Mouse (Mus musculus) regulatory T cell (primary cell): ENCODE measurements around the gene Ksr1.

Experiments used
- in situ Hi-C: fragments of 300-600 bp; cut with MboI, MseI; formaldehyde crosslinking; loops from one replicate; pipeline ENCODE4 v1.15.1; 2025; ENCODE audit warnings: high pct_unique_total_duplicates

Ksr1 gene

DNA sequence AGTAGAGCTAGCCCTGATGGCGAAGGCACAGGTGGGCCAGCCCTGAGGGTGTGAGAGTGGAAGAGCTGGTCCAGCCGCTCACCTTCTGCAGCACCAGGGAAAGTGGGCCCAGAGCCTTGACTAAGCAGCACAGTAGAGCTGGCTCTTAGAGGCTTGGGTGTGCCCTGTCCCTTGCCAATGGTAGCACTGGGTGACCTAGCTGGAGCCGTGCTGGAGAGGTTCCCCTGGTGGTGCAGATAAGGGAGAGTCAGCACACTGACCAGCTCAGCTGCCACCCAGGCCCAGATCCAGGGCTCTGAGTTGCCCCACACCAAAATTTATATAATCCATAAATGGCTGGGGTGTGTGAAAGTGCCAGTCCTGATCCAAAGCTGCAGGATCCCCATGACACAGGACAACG is 79.0 kb downstream of the Ksr1 start:
- in situ Hi-C loops: no loop called here

DNA sequence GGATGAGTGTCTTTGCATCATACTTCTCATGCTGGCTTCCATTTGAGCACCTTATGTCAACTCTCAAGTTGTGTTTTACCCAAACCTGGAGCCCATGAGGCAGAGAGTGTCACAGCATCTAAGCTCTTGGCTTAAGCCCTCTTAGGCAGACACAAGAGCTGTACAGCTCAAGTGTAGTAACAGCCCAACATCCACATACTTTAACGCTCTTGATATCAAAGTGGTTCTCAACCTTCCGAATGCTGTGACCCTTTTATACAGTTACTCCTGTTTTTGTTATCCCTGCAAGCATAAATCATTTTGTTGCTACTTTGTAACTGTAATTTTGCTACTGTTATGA is 80.0 kb downstream of the Ksr1 start:
- in situ Hi-C loops: no loop called here

DNA sequence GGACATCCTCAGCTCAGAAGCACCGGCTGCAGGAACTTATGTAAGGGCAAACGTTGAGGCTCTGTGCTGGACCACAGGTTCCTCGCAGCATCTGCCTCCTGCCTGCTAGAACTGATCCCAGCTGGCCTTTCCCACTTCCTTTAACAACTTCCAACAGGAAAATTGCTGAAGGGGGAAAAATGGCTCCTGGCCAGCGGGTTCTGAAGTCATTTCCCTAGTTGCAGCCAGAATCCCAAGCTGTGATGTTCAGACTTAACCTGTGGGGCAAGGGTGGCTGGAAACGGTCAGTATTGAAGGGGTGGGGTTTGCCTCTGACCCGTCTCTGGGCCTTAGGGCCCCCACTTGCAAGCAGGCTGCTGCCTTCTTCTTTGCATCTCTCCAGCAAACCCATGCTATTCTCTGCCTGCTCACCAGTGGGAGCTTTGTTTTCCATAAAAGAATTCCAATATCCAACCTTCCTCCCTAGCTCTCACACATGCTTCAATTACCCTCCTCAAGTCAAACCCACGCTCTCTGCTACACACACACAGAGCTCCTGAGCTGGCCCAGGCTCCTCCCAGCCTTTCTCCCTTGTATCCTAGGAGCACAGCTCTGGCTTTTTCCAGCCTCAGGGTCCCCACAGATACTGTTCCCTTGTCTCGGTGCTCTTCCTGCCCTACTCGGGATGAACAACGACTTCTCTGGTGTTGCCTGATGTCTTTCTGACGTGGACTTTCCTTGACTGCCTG is 80.6 kb downstream of the Ksr1 start:
- in situ Hi-C loops: no loop called here

DNA sequence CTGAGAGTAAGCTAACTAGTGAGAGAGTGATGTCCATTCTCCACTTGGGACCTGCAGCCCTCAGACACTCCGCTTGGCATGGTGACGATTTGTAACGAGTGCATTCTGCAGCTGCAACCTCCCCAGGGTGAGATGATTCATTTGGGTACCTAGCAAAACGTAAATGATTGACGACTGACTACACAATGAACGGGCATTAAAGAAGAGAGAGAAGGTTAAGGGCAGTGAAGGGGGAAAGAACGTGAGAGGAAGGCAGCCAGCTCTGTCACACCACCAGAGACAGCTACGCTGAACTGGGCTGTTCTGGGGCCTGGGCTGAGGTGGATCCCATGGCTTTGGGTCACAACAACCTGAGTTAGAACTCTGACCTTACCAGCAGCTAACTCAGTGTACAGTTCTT is 81.9 kb downstream of the Ksr1 start:
- in situ Hi-C loops: no loop called here

DNA sequence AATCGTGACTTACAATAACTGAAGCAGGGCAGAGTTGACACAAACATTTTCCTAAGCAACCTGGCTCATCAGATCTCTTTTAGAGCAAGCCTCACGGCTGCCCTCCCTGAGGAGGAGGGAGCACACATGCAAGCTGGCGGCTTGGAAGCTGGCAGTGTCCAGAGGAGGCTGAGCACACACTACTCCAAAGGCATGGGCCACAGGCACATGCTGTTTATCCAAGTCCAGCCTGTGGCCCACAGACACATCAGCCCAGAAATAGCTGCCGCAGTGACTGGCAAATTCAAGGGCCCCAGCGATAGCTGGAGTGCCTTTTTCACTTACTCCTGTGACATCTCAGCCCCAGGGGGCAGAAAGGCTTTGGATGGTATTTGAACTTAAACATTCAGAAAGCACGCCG is 82.6 kb downstream of the Ksr1 start:
- in situ Hi-C loops: no loop called here

DNA sequence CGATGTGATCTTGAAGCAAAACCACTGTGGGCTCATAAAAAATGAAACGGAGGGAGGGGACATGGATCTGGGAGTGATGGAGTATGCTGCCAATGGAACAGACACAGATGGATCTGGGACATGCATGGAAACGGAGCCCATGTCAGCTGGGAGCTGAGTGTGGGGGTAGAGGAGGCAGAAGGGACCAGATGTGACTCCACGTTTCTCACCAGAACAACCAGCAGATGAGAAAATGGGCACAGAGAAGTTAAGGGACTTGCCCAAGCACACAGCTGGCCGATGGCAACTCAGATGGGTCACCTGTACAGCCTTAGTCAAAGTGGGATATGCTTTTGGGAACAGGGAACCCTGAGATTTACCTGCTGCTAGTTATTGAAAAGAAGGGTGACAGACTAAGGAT is 83.3 kb downstream of the Ksr1 start:
- in situ Hi-C loops: no loop called here

DNA sequence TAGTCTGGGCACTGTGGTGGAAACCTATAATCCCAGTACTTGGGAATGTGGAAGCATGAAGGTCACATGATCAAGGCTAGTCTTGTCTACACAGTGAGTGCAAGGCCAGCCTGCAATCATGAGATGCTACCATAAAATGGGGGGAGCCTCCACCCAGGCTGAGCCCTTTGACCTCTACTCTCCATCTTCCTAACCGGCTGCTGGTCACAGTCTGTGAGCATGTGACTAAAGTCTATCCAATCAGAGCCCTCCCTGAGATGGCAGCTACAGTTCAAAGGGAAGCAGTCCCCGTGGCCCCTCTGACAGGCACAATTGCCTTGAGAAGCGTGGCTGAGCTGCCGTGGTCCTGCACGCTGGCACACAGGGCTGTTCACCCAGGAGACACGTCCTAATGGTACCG is 84.4 kb downstream of the Ksr1 start:
- in situ Hi-C loops: no loop called here

DNA sequence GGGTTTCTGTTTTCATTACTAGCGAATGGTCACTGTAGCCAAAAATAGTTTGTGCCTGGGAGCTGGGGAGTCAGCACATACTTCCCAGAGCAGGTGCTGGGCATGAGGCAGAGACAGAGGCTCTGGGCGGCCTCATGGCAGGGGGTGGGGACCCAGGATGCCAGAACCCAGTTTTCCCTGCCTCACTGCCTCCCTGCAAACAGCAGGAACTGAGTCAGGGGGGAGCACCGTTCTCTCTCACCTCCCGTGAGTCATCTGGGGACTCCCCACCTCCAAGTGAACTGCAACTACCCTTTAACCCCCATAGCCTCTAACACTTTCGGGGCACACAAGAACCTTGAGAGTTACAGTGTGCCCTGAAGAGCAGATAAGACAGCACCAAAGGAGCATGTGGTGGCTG is 86.4 kb downstream of the Ksr1 start:
- in situ Hi-C loops: no loop called here

DNA sequence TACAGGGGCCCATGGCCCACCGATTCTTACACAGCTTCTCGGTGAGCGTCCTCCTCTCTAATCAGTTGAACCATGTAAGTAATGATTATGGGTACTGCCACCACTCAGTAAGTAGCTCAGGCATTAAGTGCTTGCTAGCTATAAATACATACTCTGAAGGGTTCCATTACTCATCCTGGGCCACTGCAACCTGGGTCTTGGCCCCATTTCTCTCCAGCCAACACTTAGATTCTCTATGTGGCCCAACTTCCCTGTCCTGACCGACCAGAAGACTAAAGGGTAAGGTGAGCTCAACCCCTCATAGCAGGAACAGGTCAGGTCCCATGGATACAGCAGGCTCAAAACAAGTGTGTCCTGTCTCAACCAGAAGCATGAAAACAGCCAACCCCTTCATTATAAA is 87.1 kb downstream of the Ksr1 start:
- in situ Hi-C loops: no loop called here

DNA sequence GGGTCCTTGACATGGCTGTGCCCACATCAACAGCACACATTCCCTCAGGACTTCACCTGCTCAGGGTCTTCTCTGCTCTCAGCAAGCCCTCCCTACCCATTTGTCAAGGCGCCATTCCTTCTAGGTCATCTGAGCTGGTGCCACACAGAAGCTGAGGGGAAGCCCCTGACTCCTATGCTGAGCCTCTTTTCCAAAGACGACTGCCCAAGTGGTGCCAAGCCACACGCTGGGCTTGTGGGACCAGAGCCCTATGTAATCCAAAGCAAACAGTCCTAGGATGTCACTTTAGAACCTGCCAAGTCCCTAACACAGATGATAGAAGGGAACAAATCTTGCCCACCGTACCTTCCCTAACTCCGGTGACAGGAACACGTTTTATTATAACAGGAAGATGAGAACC is 87.6 kb downstream of the Ksr1 start:
- in situ Hi-C loops: no loop called here

DNA sequence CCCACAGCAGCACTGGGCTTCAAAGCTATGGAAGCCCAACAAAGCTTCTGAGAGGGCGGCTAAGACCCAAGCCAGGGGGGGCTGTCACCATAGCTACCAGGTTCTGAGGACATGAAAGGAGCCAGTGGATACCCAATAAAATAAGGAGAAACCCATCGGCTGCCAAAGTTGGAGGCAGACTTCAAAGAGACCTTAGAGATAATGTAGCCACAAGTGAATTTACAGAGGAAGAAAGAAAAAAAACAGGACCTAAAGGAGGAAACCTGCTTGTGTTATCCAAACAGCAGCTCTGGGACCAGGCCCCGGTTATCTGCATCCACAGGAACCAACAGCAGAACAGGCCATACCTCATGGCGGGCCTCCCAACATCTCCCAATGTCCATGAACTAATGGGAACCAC is 88.4 kb downstream of the Ksr1 start:
- in situ Hi-C loops: no loop called here

DNA sequence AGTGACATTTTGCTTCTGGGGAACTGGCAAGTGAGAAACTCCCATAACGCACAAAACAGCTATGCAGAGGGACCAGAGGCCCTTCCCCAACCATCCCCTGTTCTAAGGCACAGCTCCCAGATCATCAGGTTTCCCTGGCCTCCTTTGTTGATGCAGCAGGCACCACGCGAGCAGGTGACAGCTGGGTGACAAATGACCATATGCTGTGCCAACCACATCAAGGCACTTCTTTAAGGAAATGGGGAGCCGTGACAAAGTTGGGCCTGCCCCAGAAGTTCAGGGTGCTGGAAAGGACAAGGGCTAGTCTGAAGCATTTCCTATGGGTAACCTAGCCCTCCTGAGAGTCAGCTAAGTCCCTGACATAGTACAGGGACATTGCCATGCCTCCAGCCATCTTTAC is 89.3 kb downstream of the Ksr1 start:
- in situ Hi-C loops: no loop called here

DNA sequence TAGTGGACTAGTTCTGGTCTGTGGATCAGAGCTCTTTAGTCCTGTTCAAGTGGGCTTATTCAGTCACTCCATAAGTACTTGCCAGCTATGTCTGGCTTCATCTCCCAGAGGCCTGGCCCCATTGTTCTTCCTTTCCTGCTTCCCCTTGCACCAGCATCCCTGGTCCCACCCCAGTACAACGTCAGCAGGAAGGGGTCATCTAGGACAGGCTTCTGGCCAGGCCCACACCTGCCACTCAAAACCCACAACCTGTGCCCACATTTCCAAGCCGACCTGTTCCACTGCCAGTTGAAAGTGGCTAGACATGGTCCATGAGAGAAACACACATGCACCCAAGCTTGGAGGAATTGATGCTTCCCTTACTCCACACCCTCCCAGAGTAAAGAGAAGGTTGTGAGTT is 90.2 kb downstream of the Ksr1 start:
- in situ Hi-C loops: no loop called here

DNA sequence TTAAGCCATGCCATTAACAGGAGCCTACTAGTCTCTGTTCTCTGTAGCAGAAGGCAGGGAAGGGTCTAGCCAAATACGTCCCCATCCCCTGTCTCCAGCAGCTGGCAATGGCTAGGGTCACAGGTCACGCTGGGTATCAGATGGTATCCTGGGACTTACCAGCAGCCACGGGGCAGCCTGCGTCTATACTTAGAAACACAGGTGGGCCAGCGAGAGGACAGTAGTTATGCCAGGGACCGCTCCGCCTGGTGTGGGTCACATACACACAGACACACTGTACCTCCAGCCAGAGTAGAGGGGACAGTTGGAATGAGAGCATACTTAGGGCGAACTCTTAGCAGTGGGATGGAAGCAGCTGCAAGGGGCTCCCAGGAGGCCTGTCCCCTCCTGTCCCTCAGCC is 91.0 kb downstream of the Ksr1 start:
- in situ Hi-C loops: no loop called here

DNA sequence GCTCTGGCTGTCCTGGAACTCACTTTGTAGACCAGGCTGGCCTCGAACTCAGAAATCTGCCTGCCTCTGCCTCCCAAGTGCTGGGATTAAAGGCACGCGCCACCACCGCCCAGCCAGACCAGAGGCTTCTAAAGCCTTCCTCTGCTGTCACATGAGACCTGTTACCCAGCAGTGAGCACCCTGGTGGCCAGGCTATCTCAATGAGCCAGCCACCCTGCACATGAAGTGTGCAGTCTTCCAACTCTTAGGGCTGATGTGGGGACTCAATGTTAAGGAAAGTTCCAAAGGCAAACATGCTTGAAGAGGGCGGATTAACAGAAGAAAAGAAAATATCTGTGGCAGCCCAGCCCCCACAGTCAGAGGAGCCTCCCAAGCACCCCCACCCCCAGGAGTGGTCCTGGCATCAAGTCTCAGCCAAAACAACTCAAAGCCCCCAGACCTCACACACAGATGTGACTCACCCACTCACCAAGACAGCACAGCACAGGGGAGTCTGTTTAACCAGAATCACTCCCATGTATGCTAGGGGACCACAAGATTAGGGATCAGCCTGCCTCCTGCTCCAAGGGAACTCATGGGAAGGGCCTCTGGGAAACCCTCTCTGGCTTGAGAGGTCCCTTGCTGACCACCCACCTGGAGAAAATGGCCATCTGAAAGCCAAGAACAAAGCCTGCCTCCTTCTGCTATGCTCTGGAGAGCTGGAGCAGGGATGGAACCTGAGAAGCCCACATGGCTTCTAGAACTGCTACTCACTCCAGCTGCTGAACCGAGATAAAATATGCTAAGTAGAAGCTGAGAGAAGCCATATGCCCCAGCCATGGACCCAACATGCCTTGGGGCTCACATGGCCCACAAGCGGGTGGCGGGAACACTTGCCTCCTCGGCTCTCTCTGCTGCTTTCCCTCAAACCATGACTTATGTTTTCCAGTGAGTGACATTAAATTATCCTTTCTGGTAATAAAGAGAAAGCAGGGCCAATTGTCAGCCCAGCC is 91.8 kb downstream of the Ksr1 start:
- in situ Hi-C loops: no loop called here

DNA sequence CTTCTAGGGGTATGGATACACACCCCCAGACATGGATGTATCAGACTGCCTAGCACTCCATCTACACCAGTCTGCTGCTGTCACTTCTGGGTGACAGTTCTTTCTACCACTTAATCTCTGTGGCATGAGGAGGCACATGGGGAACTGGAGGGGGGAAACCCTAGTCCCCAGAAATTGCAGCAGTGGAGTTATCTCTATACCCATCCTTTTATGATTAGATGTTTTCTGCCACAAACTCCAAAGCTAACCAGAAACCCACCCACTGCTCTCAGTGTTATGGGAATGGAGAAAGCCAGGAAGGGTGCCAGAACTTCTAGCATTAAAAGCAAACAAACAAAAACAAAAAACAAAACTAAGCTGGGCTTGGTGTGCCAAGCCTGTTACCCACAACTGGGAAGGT is 92.8 kb downstream of the Ksr1 start:
- in situ Hi-C loops: no loop called here

DNA sequence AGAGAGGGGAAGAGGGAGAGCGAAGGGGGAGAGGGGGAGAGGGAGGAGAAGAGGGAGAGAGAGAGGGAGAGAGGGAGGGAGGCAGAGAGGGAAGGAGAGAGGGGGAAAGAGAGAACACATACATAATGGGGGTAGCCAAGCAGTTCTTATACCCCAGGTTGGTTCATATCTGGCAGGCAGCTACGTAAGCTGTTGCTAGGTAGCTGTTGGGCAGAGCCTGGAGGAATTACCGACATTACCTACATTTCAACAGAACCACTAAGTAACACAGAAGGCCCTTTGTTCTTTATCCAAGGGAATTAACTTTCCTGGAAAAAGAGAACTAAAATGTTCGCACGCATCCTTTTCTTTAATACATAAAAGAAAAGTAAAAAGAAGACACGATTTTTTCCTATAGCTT is 93.4 kb downstream of the Ksr1 start:
- in situ Hi-C loops: no loop called here

DNA sequence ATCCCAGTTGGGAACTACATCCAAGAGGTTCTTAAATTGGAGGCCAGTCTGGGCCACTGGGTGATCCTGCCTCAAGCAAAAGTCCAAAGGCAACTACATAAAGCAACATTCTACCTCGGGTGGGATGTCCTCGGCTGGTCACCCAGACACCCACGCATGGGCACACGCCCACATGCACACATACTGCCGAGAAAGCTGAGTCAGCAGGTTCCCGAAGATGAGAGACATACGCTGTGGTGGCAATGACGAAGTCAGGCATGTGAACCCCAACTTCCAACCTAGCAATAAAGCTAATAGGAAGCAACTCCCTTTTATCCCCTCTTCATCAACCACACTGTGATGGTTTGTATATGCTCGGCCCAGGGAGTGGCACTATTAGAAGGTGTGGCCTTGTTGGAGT is 94.7 kb downstream of the Ksr1 start:
- in situ Hi-C loops: no loop called here

DNA sequence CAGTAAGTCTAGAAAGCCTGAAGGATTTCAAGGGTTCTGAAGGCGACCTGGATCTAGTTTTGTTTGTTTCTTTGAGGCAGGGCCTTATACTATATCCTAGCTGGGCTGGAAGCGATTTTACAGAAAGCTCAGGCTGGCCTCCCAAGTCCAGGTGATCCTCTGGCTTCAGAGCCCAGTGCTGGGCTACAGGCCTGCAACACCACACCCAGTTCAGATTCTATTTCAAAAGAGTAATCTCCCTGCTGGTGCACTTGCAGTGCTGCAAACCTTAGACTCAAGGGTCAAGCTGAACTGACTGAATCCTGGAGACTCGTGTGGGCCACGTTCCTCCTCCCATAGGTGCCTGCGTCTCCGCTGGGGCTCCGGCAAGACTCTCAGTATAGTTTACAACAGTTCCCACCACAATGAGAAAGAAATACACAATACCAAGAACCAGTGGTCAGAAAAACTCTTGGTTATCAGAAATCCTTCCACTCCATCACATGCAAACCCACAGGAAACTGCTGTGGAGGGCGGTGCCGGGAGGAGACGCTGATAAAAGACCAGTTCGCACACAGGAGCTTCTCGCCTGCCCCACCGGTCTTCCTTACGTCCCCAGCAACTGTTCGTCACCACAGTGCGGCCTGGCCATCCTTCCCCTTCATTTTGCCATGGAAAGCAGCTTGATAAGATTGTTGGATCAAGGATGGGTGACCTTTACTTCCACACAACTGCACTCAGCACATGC is 95.3 kb downstream of the Ksr1 start:
- in situ Hi-C loops: no loop called here

DNA sequence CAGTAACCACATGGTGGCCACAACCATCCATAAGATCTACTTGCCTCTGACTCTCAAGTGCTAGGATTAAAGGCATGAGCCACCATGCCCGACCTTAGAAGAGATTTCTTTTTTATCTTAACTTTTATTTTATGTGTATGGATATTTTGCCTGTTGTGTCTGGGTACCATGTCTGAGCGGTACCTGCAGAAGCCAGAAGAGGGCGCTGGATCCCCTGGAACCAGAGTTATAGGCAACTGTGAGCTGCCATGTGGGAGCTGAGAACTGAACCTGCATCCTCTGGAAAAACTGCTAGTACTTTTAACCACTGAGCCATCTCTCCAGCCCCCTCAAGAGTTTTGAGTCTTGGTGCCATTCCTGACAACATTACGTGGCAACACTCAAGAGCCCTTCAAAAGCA is 97.3 kb downstream of the Ksr1 start:
- in situ Hi-C loops: no loop called here

DNA sequence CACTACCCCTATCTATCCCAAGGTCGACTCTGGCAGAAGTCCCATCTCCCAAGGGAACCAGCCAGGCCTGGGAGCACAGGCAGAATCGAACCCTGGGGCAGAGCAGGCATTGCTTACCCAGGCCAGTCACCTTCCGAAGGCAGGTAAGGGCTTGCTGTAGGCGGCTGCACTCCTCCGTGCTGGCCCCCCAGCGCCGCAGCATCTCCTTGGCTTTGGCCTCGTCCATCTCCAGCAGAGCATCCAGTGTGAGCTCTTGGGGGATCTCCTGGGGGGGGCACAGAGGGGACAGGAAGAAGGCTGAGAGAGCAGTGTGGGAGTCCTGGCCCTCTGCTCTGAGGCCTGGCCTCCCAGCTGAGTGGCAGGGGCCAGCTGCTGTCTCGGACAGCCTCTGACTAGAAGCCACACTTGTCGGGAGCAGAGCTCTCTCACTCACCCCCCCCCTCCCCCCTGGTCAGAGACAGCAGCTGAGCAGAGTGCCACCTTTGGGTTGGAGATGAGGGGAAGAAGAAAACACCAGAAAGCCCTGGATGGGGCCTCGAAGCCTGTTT is 99.0 kb downstream of the Ksr1 start:
- in situ Hi-C loops: no loop called here

DNA sequence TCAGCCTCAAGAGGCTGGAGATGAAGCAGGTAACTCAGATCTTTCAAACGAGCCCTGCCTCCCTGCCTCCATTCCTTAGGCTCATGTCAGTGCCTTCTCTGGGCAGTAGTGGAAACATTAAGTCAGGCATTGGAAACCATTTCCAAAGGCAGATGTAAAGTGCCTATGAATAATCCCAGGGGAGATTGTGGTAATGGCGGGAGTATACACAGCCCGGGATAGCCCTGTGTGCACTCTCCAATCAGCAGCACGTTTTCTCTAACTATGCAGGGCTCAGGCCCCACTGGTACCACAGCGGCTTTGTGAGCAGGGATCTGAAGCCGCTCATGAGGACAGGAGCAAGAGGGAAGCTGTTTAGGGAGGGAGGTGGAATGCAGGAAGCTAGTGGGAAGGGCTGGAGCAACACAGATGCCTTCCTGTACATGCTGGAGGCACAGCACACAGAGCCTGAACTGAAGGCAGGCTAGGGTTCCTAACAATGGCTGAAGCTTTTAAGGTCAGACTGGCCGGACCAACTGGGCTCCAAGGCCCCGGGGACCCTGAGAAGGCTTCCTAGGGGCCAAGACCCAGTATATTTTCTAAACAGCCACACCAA is 99.5 kb downstream of the Ksr1 start:
- in situ Hi-C loops: no loop called here
